Mouse (Mus musculus) olfactory bulb, adult 2 months (tissue): ENCODE data around the gene Tmem115.
"Not testable (repeated sequence)": the region's sequence is repeated elsewhere in the genome, so short reads cannot be mapped to it uniquely, and the experiment has no call there.

Experiments used
- CTCF ChIP-seq: fragments of 200-500 bp; IDR thresholded peaks from 2 replicates; pipeline ENCODE4 v1.5.1; 2012; ENCODE audit warnings: low read depth, mild to moderate bottlenecking, low read length, moderate library complexity; ENCODE audit not compliant: insufficient read depth
- POLR2A ChIP-seq: fragments of 200-500 bp; IDR thresholded peaks from 2 replicates; pipeline ENCODE4 v1.6.1; 2012; ENCODE audit warnings: mild to moderate bottlenecking, low read depth, low read length, moderate library complexity; ENCODE audit not compliant: insufficient read depth

DNA sequence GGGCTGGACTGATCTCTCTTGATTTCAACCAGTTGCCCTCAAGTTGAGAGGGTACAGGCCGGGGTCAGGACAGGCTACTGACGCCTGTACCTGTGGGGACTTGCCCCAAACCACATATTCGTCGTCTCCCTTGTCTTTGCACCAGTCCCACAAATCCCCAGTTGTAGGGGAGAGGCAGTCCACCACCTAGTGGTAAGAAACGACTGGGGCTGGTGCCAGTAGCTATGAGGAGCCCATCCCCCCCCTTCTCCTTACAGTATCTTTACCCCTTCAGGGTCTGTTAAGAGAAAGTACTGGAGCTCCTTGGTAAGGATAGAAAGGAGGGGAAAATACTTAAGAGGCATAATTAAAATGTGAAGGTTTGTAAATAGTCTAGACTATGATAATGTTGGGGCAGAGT, 31.8 kb downstream of the Tmem115 start:
- not testable (repeated sequence) for TF ChIP-seq CTCF, POLR2A
